Mouse (Mus musculus): ENCODE measurements around the gene Cipc. TPM values are rescaled to one million over a fixed set of nuclear protein-coding genes. Genes with fewer than 3 reads are reported as not detected.

Cipc gene
- polyA plus RNA-seq, 1 experiment from 2014 or later, result 55.0 TPM

DNA sequence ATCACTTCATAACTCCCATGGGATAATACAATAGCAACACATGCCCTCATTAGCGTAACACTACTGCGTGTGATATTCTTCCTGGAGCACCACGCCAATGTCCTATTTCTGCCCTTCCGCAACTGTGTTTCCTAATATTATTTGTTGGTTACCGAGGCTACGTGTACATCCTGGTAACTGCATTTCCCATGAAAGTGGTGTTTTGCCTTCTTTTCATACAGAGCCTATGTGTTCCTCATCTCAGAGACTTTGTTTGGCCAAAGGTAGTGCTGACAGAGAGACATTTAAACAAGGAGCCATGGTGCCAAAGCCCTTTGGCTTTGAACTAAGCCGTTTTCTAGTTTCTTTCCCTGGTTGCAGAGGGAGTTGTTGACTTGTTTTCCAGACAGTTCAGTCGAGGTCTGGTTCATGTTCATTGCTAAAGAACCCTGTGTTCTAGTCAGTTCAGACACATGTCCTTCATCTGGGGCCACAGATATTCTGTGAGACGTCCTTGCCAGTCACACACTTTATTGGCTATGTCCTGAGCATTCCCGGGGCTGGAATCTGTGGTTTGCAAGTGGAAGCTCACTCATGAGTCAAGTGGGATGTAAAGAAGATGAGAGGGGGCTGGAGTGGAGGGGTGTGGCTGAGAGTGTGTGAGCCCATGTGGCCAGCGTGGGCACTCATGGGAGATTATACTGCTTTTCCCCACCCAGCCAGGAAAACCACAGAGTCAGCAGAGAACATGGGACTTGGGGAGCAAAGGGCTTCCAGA lies 10.1 kb upstream of the Cipc start:
- Histone ChIP-seq H3K27ac (no peak overlapping the region), H3K9me3 (no peaks in the 10 kb centered on the region), H3K4me3 (no peak overlapping the region), H3K9ac (no peak overlapping the region), H3K4me1 (peaks cover 22% of the 10 kb centered on the region), H3K27me3 (replicated peaks) (no peaks in the 10 kb centered on the region), H3K36me3 (replicated peaks) (no peaks in the 10 kb centered on the region), H3K4me2 (no peak overlapping the region)
- 88% methylated on average over 11 of the region's 11 CpGs for WGBS
- ATAC-seq (replicated peaks), result no peak

DNA sequence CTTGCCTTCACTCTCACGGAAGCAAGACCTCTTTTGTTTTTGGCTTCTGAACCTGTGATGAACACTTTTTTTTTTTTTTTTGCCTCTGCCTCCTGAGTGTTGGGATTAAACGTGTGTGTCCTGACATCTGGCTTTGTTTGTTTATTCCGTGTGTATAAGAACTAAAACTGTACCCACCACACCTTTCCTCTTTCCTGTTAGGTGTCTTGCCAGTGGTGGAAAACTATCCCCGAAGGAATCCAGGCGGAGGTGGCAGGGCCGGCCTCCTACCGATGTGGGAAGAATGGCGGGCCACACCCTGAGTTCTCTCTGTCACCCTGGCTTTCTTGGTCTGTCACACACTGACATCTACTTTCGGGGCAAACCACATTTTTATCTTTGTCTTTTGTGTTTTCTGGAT lies 8.3 kb upstream of the Cipc start:
- Histone ChIP-seq H3K36me3 (replicated peaks) (no peaks in the 10 kb centered on the region), H3K4me1 (peaks cover 26% of the 10 kb centered on the region), H3K9ac (no peak overlapping the region), H3K27me3 (replicated peaks) (no peaks in the 10 kb centered on the region), H3K9me3 (no peaks in the 10 kb centered on the region), H3K4me3 (no peak overlapping the region), H3K27ac (no peak overlapping the region), H3K4me2 (no peak overlapping the region)
- 64% methylated on average over 9 of the region's 9 CpGs for WGBS
- ATAC-seq (replicated peaks), result no peak

DNA sequence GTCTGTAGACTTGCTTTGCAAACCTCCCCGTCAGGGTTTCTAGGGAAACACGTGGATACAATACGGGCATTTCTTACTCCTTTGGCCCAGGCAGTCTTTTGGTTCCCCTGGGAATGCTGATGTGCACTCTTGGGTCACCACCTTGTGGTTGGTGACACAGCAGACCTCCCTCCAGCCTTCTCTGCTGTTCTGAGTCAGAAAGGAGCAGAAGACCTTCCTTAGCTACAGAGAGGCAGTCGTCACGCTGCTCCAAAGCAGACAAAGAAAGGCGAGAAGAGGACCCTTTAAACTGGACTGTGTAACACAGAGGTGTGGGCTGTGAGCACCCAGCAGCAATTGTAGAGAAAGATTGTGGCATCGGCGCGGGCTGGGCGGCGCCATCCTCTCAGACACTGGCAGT lies 5.7 kb upstream of the Cipc start:
- Histone ChIP-seq H3K27me3 (replicated peaks) (no peaks in the 10 kb centered on the region), H3K4me1 (peaks cover 38% of the 10 kb centered on the region), H3K9ac (peak overlapping the region; percentile 27; the same call in 1 of the 2 replicates), H3K27ac (peak overlapping the region; percentile 93), H3K4me3 (no peak overlapping the region), H3K9me3 (no peaks in the 10 kb centered on the region), H3K36me3 (replicated peaks) (no peaks in the 10 kb centered on the region), H3K4me2 (peak overlapping the region; percentile 28)
- 11% methylated on average over 11 of the region's 11 CpGs for WGBS
- peak; percentile 51 for ATAC-seq (replicated peaks)

DNA sequence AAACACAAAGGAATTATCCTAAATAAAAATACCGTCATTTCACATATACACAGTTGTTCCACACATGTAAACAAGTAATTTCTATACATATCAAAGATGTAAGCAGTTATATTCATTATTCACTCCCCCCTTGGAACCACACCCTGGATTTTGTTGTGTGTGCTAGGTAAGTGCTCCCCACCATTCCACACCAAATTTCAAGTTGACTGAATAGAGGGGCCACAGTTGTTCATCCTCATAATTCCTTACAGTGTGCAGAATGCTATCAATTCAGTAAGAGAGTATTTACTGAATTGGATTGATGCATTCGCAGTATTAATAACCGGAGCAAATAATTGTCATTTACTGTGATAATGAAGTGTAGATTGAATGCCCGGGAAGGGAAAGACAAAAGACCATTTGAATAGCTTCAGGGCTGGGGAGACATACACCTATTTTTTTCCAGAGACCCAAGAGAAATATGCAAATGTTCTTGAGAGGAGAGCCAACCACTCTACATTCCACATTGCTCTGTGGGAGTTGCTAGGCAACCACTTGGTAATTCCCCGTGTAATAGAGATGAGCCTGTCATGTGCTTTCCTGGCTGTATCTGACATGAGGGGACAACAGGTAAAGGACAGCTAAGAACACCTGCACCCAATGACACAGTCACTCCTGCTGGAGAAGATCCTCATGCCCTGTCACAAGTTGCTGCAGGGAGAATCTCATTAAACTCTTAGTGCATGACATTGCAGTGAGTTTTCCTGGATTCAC lies 4.9 kb upstream of the Cipc start:
- Histone ChIP-seq H3K4me1 (peaks cover 40% of the 10 kb centered on the region), H3K27ac (peak overlapping the region; percentile 93), H3K4me2 (peak overlapping the region; percentile 28), H3K9me3 (no peaks in the 10 kb centered on the region), H3K27me3 (replicated peaks) (no peaks in the 10 kb centered on the region), H3K9ac (0 out of 2 replicates have a peak overlapping the region, but pooled peaks have one; percentile 10), H3K4me3 (no peak overlapping the region), H3K36me3 (replicated peaks) (no peaks in the 10 kb centered on the region)
- WGBS, result 17% methylated on average over 5 of the region's 5 CpGs
- peak; percentile 83 for ATAC-seq (replicated peaks)

DNA sequence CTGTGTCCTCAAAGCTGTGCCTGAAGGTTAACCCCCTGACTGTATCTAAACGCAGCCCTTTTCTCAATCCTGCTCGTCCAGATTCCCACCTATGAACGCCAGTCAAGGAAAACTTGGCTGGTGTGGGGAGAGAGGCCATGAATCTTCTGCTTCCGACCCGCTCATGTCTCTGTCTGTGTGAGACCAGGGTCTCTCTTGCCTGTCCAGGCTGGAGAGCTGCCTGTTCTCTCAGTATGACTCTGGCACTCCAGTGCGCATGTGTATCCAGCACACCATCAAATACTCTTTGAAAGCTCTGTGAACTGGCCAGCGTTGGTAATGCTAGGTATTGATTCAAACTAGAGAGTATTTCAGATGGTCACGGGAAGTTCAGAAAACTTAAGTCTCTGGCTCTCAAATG lies 3.4 kb upstream of the Cipc start:
- no peaks in the 10 kb centered on the region for H3K27me3 ChIP-seq (replicated peaks)
- H3K4me3 ChIP-seq, result no peak overlapping the region
- no peaks in the 10 kb centered on the region for H3K9me3 ChIP-seq
- no peaks in the 10 kb centered on the region for H3K36me3 ChIP-seq (replicated peaks)
- H3K4me2 ChIP-seq, result no peak overlapping the region
- H3K4me1 ChIP-seq, result peaks cover 47% of the 10 kb centered on the region
- ATAC-seq (replicated peaks), result no peak
- 94% methylated on average over 8 of the region's 8 CpGs for WGBS
- peak overlapping the region; percentile 93 for H3K27ac ChIP-seq
- no peak overlapping the region for H3K9ac ChIP-seq

DNA sequence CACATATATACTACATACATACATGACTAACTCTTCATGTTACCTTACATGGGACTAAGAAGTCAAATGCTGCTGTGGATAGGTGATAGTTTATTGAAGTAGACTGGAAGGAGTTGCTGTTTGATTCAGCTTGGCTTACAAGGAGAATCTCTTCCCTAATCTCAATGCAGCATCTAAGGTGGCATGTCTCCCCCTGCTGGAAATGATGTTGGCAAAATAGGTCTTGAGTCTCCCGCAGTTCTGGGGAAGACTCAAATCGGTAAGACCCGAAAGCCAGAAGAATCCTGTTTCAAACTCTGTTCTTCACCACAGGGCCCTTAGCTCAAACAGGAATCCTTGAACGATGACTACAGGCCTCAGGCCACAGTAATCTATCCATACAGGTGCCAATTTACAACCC lies 1.7 kb upstream of the Cipc start:
- Histone ChIP-seq H3K27me3 (replicated peaks) (no peaks in the 10 kb centered on the region), H3K9me3 (no peaks in the 10 kb centered on the region), H3K4me1 (peaks cover 63% of the 10 kb centered on the region), H3K4me2 (peak overlapping the region; percentile 19; the same call in 1 of the 2 replicates), H3K36me3 (replicated peaks) (no peaks in the 10 kb centered on the region), H3K4me3 (no peak overlapping the region), H3K9ac (no peak overlapping the region), H3K27ac (peak overlapping the region; percentile 65)
- no peak for ATAC-seq (replicated peaks)
- WGBS, result 3% methylated on average over 4 of the region's 4 CpGs

DNA sequence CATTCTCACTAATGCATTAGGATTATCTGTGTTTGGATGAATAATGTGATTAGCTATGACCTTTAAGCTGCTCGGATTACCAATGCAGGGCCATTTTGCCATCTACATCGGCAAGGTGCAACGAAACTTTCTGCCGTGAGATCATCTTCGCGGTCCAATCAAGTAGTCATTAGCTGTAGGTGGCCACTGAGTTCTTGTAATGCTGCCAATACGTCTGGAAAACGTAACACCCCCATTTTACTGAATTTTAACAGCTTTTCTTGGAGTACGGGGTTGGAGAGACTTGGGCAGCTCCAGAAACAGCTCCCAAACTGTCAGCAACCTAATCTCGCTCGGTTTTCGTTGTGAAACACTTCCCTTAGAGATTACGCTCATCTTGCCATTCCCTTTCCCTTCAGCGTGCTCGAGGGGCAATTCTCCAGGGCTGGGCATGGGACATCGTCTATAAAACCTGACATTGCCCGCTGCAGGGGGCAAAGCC lies 502 bp upstream of the Cipc start:
- Histone ChIP-seq H3K4me1 (peaks cover 57% of the 10 kb centered on the region), H3K4me3 (peak overlapping the region; percentile 58), H3K9me3 (no peaks in the 10 kb centered on the region), H3K27me3 (replicated peaks) (no peaks in the 10 kb centered on the region), H3K36me3 (replicated peaks) (no peaks in the 10 kb centered on the region), H3K4me2 (peak overlapping the region; percentile 80), H3K9ac (peak overlapping the region; percentile 87), H3K27ac (peak overlapping the region; percentile 99)
- under 1% methylated on average over 17 of the region's 17 CpGs for WGBS
- no peak for ATAC-seq (replicated peaks)

DNA sequence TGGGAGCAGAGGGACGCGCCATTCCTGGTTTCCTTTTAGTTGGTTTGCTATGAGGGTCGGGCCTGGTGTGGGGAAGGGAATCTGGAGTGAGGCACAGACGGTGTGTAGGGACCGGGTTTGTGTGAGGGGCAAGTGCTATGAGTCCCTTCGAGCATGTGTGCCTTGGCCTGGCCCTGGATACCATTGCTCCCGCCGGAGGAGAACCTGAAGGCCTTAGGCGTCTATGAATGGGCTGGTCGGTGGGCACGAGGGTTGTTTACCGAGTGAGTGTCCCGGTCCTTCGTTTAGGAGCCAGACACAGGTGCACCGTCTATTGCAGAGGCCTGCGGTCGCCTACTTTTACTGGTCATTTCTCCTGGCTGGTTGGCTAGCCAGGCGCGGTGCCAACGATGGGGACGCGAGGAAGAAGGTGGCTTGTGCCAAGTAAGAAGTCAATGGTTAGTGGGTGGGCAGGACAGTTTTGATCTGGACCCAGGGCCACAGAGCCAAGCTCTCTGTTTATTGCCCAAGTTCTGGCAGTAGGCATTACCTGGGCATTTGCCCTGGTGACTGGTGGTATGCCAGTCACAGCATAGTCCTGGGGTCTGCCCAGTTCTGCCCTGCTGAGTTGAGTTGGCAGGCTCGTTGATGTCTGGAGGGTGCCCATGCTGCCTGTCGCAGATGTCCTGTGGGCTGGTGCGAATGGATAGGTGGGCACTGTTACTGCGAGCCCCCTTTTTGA lies 998 bp downstream of the Cipc start:
- Histone ChIP-seq H3K4me2 (peak overlapping the region; percentile 80), H3K36me3 (replicated peaks) (no peaks in the 10 kb centered on the region), H3K4me1 (peaks cover 46% of the 10 kb centered on the region), H3K9me3 (no peaks in the 10 kb centered on the region), H3K27me3 (replicated peaks) (no peaks in the 10 kb centered on the region), H3K4me3 (peak overlapping the region; percentile 58), H3K27ac (peak overlapping the region; percentile 99), H3K9ac (peak overlapping the region; percentile 81)
- ATAC-seq (replicated peaks), result peak; percentile 67
- 12% methylated on average over 26 of the region's 26 CpGs for WGBS

DNA sequence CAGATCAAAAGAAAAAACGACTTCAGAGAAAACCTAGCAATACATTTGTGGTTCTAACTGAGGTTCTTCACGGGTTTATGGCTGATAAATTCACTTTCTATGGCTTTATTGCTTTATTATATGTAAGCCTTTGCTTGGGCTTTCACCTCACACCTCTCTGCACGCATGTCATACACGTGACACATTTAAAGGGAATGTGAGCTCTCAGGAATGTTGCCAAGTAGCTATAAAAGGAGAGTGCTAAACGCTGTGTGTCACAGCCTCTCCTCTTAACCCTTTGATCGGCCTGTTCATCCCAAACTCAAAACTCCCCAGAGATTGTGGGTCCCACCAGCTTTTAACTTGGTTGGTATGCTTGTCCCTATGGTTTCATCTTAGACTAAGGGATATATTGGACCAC lies 1.8 kb downstream of the Cipc start:
- Histone ChIP-seq H3K36me3 (replicated peaks) (no peaks in the 10 kb centered on the region), H3K27me3 (replicated peaks) (no peaks in the 10 kb centered on the region), H3K27ac (no peak overlapping the region), H3K4me1 (peaks cover 45% of the 10 kb centered on the region), H3K9ac (no peak overlapping the region), H3K4me3 (peak overlapping the region; percentile 58; the same call in 1 of the 2 replicates), H3K9me3 (no peaks in the 10 kb centered on the region), H3K4me2 (peak overlapping the region; percentile 80)
- WGBS, result 65% methylated on average over 6 of the region's 6 CpGs
- no peak for ATAC-seq (replicated peaks)

DNA sequence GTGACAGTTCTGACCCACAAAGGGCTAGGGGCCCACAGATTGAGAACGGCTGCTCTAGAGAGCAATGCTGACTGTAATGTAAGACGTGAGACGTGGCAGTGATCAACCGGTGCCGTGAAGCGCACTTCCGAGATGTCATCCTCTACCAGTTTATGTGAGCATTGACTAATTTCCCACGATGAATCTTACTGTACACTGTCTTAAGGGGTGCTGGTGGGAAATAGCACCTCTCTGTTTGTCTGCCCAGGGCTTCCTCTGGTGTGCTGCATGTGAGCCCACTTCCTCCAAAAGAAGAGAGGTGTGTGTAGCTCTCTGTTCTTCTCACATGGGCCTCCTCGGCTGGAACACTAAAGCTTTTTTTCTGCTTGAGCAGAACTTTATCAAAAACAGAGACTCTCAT lies 2.7 kb downstream of the Cipc start:
- Histone ChIP-seq H3K27me3 (replicated peaks) (no peaks in the 10 kb centered on the region), H3K4me3 (no peak overlapping the region), H3K9me3 (no peaks in the 10 kb centered on the region), H3K4me2 (no peak overlapping the region; the same call in 1 of the 2 replicates), H3K36me3 (replicated peaks) (peaks cover 4% of the 10 kb centered on the region; the same call in 1 of the 2 replicates), H3K4me1 (peaks cover 45% of the 10 kb centered on the region), H3K9ac (no peak overlapping the region), H3K27ac (no peak overlapping the region)
- 85% methylated on average over 9 of the region's 9 CpGs for WGBS
- no peak for ATAC-seq (replicated peaks)

DNA sequence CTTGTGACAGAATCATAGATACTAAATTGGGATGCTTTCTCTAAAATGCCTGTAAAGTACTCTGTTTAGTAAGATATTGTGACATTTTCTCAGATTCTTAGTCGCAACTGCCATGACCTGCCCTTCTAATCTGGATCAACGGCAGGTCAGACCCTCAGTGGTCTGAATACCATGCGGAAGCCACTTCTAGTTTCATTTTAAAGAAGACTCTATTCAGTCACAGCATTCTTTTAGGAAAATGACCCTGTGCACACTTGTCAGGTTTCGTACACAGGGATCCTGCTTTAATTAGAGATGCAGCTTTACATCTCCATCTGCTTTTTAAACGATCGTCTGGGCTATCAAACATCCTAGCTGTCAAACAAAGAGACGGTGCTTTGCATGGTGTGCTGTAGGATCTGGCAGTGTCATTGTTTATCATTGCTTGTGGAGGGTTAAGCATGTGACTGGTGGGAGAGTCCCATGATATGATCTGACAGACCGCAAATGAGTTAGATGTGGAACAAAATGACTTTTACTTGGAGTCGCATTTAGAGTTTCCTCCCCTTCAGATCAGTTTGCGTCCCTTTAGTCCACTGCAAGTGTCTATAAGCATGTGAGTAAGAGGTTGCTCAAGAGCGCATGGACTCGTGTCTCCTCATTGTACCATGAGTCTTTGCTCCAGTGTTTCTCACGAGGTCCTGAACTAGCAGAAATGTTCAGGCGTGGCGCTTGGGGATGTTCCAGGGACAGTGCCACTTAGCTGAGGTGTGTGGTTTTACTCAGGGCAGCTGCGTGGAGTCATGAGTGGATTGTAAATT lies 3.5 kb downstream of the Cipc start:
- Histone ChIP-seq H3K4me2 (no peak overlapping the region; the same call in 1 of the 2 replicates), H3K4me3 (no peak overlapping the region), H3K9ac (peak overlapping the region; percentile 21; the same call in 1 of the 2 replicates), H3K27ac (0 out of 2 replicates have a peak overlapping the region, but pooled peaks have one; percentile 49), H3K9me3 (no peaks in the 10 kb centered on the region), H3K27me3 (replicated peaks) (no peaks in the 10 kb centered on the region), H3K4me1 (peaks cover 39% of the 10 kb centered on the region), H3K36me3 (replicated peaks) (peaks cover 10% of the 10 kb centered on the region; the same call in 1 of the 2 replicates)
- no peak for ATAC-seq (replicated peaks)
- WGBS, result 64% methylated on average over 16 of the region's 16 CpGs
